Mouse (Mus musculus): ENCODE data around the gene Ets1. TPM values are rescaled to one million over a fixed set of nuclear protein-coding genes. Genes with fewer than 3 reads are reported as not detected.

Gene Ets1
- total and polyA plus RNA-seq, 3 experiments = 10.0 to 23.5 (median 19.8) TPM

GRCm38 (mm10) chr9:32714487-32714886 lies 78.5 kb downstream of the Ets1 start:
- H3K4me1 ChIP-seq (ENCODE audit: control insufficient read depth in 1 of 2, insufficient read depth in 2 of 2) = peaks cover 6 to 93% of the 10 kb centered on the region in 2 experiments
- no peak overlapping the region for H3K4me2 ChIP-seq (ENCODE audit: insufficient read depth, low read depth, poor library complexity, severe bottlenecking)
- H3K36me3 ChIP-seq (replicated peaks in 1 of 2; ENCODE audit: control insufficient read depth in 1 of 2, insufficient read depth in 1 of 2, low read length in 1 of 2) = peaks cover 0 to 54% of the 10 kb centered on the region in 2 experiments

GRCm38 (mm10) chr9:32715806-32716466 lies 79.9 kb downstream of the Ets1 start:
- no peaks in the 10 kb centered on the region for H3K27me3 ChIP-seq (replicated peaks)
- no peak overlapping the region for H3K4me3 ChIP-seq (replicated peaks in 1 of 3; ENCODE audit: low read depth in 2 of 3, low read length in 2 of 3, poor library complexity in 1 of 3)
- dilution Hi-C loops (cut with MboI; ENCODE audit: extremely low pct_ligation_motif_present, extremely low pct_unique_long_range_greater_than_20kb, low sequenced_read_pairs) (no loop called here), in situ Hi-C loops (cut with MboI; ENCODE audit: low pct_ligation_motif_present, low pct_unique_long_range_greater_than_20kb, low sequenced_read_pairs) (loop anchor here (25.0 kb wide), 1 partner anchor 221 kb away; no protein-coding TSS in a partner anchor)
- TF ChIP-seq RAD21 (IDR thresholded peaks at IDR 0.05; ENCODE audit: low read depth, low read length) (no peak), SIN3A (IDR thresholded peaks at IDR 0.05; ENCODE audit: low read length) (no peak), CHD2 (IDR thresholded peaks at IDR 0.05; ENCODE audit: low read length) (no peak), MAFK (IDR thresholded peaks at IDR 0.05; ENCODE audit: insufficient replicate concordance, low read length) (no peak), MAZ (IDR thresholded peaks at IDR 0.05; ENCODE audit: low read depth, low read length) (no peak), SMC3 (IDR thresholded peaks at IDR 0.05; ENCODE audit: low read depth, low read length) (no peak)
- H3K9me3 ChIP-seq (replicated peaks; ENCODE audit: low read length) = no peaks in the 10 kb centered on the region
- H3K4me2 ChIP-seq (ENCODE audit: insufficient read depth, low read depth, poor library complexity, severe bottlenecking) = no peak overlapping the region
- H3K4me1 ChIP-seq (ENCODE audit: control insufficient read depth in 1 of 2, insufficient read depth in 2 of 2) = peaks cover 2 to 91% of the 10 kb centered on the region in 2 experiments
- no peak for DNase-seq (ENCODE audit: extremely low read depth)
- no peak overlapping the region for H3K9ac ChIP-seq (ENCODE audit: insufficient read depth, low read depth)
- peaks cover 0 to 53% of the 10 kb centered on the region in 2 experiments for H3K36me3 ChIP-seq (replicated peaks in 1 of 2; ENCODE audit: control insufficient read depth in 1 of 2, insufficient read depth in 1 of 2, low read length in 1 of 2)
- H3K27ac ChIP-seq (ENCODE audit: insufficient read depth, low read depth) = no peak overlapping the region
- H3K79me2 ChIP-seq (replicated peaks; ENCODE audit: control insufficient read depth, extremely low read depth, insufficient read depth, poor library complexity, severe bottlenecking) = no peaks in the 10 kb centered on the region

More at GRCm38 (mm10) chr9:32714487-32714886, 78.5 kb downstream of the Ets1 start:
- dilution Hi-C loops (cut with MboI; ENCODE audit: extremely low pct_ligation_motif_present, extremely low pct_unique_long_range_greater_than_20kb, low sequenced_read_pairs) (no loop called here), in situ Hi-C loops (cut with MboI; ENCODE audit: low pct_ligation_motif_present, low pct_unique_long_range_greater_than_20kb, low sequenced_read_pairs) (loop anchor here (25.0 kb wide), 1 partner anchor 223 kb away; no protein-coding TSS in a partner anchor)
- Histone ChIP-seq H3K9me3 (replicated peaks; ENCODE audit: low read length) (no peaks in the 10 kb centered on the region), H3K9ac (ENCODE audit: insufficient read depth, low read depth) (no peak overlapping the region), H3K27me3 (replicated peaks) (no peaks in the 10 kb centered on the region), H3K79me2 (replicated peaks; ENCODE audit: control insufficient read depth, extremely low read depth, insufficient read depth, poor library complexity, severe bottlenecking) (no peaks in the 10 kb centered on the region), H3K27ac (ENCODE audit: insufficient read depth, low read depth) (no peak overlapping the region), H3K4me3 (replicated peaks in 1 of 3; ENCODE audit: low read depth in 2 of 3, low read length in 2 of 3, poor library complexity in 1 of 3) (no peak overlapping the region)
- DNase-seq (ENCODE audit: extremely low read depth) = no peak
- TF ChIP-seq RCOR1 (conservative IDR thresholded peaks at IDR 0.05; ENCODE audit: low read depth, low read length) = no peak
- no peak for TF ChIP-seq ZKSCAN1 (IDR thresholded peaks at IDR 0.05; ENCODE audit: borderline replicate concordance, low read depth, low read length)
- TF ChIP-seq USF2 (conservative IDR thresholded peaks at IDR 0.05; ENCODE audit: low read depth, low read length) = no peak
- no peak for TF ChIP-seq ZMIZ1 (IDR thresholded peaks at IDR 0.05; ENCODE audit: low read depth, low read length)
- no peak for TF ChIP-seq POLR2AphosphoS2 (IDR thresholded peaks at IDR 0.05; ENCODE audit: low read depth, low read length)
- no peak for TF ChIP-seq UBTF (IDR thresholded peaks at IDR 0.05; ENCODE audit: low read depth, low read length)
- TF ChIP-seq USF1 (IDR thresholded peaks at IDR 0.05; ENCODE audit: low read depth, low read length) = no peak
- TF ChIP-seq NRF1 (IDR thresholded peaks at IDR 0.05; ENCODE audit: low read depth, low read length) = no peak

All from CH12.LX (cell line).